Mouse (Mus musculus) midbrain, embryonic 15.5 days (tissue): ENCODE measurements around the gene Snx9. TPM values are rescaled to one million over a fixed set of nuclear protein-coding genes. Genes with fewer than 3 reads are reported as not detected.

ENCODE experiments used
- ATAC-seq: fragments of 200-750 bp; cut with Nextera tagmentation; replicated peaks from 2 replicates; pipeline ENCODE4 v1.8.0; 2017; ENCODE audit warnings: moderate TSS enrichment
- H3K27ac ChIP-seq: fragments of 300-500 bp; sonication (generic); 2 replicates; pipeline ENCODE4 v1.5.1; 2015; ENCODE audit warnings: mild to moderate bottlenecking, inconsistent platforms
- H3K27me3 ChIP-seq: fragments of 300-500 bp; sonication (generic); replicated peaks from 2 replicates; pipeline ENCODE4 v1.6.1; 2015; ENCODE audit warnings: inconsistent platforms
- H3K36me3 ChIP-seq: fragments of 300-500 bp; sonication (generic); replicated peaks from 2 replicates; pipeline ENCODE4 v1.6.1; 2015; ENCODE audit warnings: inconsistent platforms
- H3K4me1 ChIP-seq: fragments of 300-500 bp; sonication (generic); 2 replicates; pipeline ENCODE4 v1.6.1; 2015; ENCODE audit warnings: inconsistent platforms
- H3K4me2 ChIP-seq: fragments of 300-500 bp; sonication (generic); 2 replicates; pipeline ENCODE4 v1.6.1; 2015; ENCODE audit warnings: inconsistent platforms, mild to moderate bottlenecking, moderate library complexity
- H3K4me3 ChIP-seq: fragments of 300-500 bp; sonication (generic); 2 replicates; pipeline ENCODE4 v1.5.1; 2015; ENCODE audit warnings: mild to moderate bottlenecking, inconsistent platforms
- H3K9ac ChIP-seq: fragments of 300-500 bp; sonication (generic); 2 replicates; pipeline ENCODE4 v1.6.1; 2015; ENCODE audit warnings: mild to moderate bottlenecking, inconsistent platforms
- H3K9me3 ChIP-seq: fragments of 300-500 bp; sonication (generic); 2 replicates; pipeline ENCODE4 v1.6.1; 2016; ENCODE audit warnings: inconsistent platforms
- WGBS: fragments of 180-500 bp; shearing (Covaris S2); methylation state at CpG from one replicate; pipeline ENCODE4 v1.1.7; 2015; ENCODE audit warnings: mixed read lengths; 5-methylcytosine and 5-hydroxymethylcytosine counted together
- polyA plus RNA-seq: library from polyadenylated mRNA; unstranded; fragments of >200 nt; fragmentation: Nextera tagmentation; extraction: Ambion mirVana; gene quantifications from 2 replicates; pipeline ENCODE4 v1.2.1, GENCODE M21; 2015

Gene Snx9
- polyA plus RNA-seq, 1 experiment from 2014 or later = 6.9 TPM

- WGBS = 78% methylated on average over 1 of the region's 1 CpGs
- Histone ChIP-seq H3K27me3 (peaks cover 29% of the 10 kb centered on the region), H3K9ac (no peak overlapping the region), H3K4me3 (no peak overlapping the region), H3K4me2 (no peak overlapping the region), H3K4me1 (peaks cover 11% of the 10 kb centered on the region; the same call in 1 of the 2 replicates), H3K27ac (no peak overlapping the region), H3K36me3 (no peaks in the 10 kb centered on the region), H3K9me3 (no peaks in the 10 kb centered on the region)
- ATAC-seq = no peak
Measured at GRCm38 (mm10) chr17:5943053-5943452, 101.9 kb downstream of the Snx9 start.

- Histone ChIP-seq H3K4me2 (no peak overlapping the region), H3K36me3 (no peaks in the 10 kb centered on the region), H3K4me1 (no peaks in the 10 kb centered on the region), H3K27me3 (peaks cover 10% of the 10 kb centered on the region), H3K9ac (no peak overlapping the region), H3K9me3 (no peaks in the 10 kb centered on the region), H3K4me3 (no peak overlapping the region), H3K27ac (no peak overlapping the region)
- WGBS = 80% methylated on average over 3 of the region's 3 CpGs
- ATAC-seq = no peak
Measured at GRCm38 (mm10) chr17:5947039-5947438, 105.9 kb downstream of the Snx9 start.

- Histone ChIP-seq H3K36me3 (no peaks in the 10 kb centered on the region), H3K4me1 (no peaks in the 10 kb centered on the region), H3K27ac (no peak overlapping the region), H3K9ac (no peak overlapping the region), H3K27me3 (no peaks in the 10 kb centered on the region), H3K9me3 (no peaks in the 10 kb centered on the region), H3K4me3 (no peak overlapping the region), H3K4me2 (no peak overlapping the region)
- no peak for ATAC-seq
- WGBS = 85% methylated on average over 4 of the region's 4 CpGs
Measured at GRCm38 (mm10) chr17:5952455-5952854, 111.3 kb downstream of the Snx9 start.

- no peaks in the 10 kb centered on the region for H3K9me3 ChIP-seq
- H3K4me2 ChIP-seq = no peak overlapping the region
- no peak for ATAC-seq
- H3K36me3 ChIP-seq = no peaks in the 10 kb centered on the region
- no peak overlapping the region for H3K27ac ChIP-seq
- H3K27me3 ChIP-seq = no peaks in the 10 kb centered on the region
- no peak overlapping the region for H3K4me3 ChIP-seq
- 92% methylated on average over 2 of the region's 2 CpGs for WGBS
- H3K9ac ChIP-seq = no peak overlapping the region
- H3K4me1 ChIP-seq = no peaks in the 10 kb centered on the region
Measured at GRCm38 (mm10) chr17:5956350-5957000, 115.3 kb downstream of the Snx9 start.

GRCm38 (mm10) chr17:5957097-5957496 is 116.0 kb downstream of the Snx9 start:
- no peaks in the 10 kb centered on the region for H3K9me3 ChIP-seq
- no peak overlapping the region for H3K4me2 ChIP-seq
- WGBS = 58% methylated on average over 3 of the region's 3 CpGs
- no peaks in the 10 kb centered on the region for H3K36me3 ChIP-seq
- no peaks in the 10 kb centered on the region for H3K4me1 ChIP-seq
- H3K27me3 ChIP-seq = no peaks in the 10 kb centered on the region
- H3K9ac ChIP-seq = no peak overlapping the region
- H3K27ac ChIP-seq = no peak overlapping the region
- no peak for ATAC-seq
- no peak overlapping the region for H3K4me3 ChIP-seq

- WGBS = 86% methylated on average over 5 of the region's 5 CpGs
- ATAC-seq = no peak
- no peak overlapping the region for H3K9ac ChIP-seq
- no peak overlapping the region for H3K4me2 ChIP-seq
- H3K36me3 ChIP-seq = no peaks in the 10 kb centered on the region
- H3K4me1 ChIP-seq = no peaks in the 10 kb centered on the region
- H3K27me3 ChIP-seq = no peaks in the 10 kb centered on the region
- no peaks in the 10 kb centered on the region for H3K9me3 ChIP-seq
- H3K4me3 ChIP-seq = no peak overlapping the region
- no peak overlapping the region for H3K27ac ChIP-seq
Measured at GRCm38 (mm10) chr17:5958229-5958628, 117.1 kb downstream of the Snx9 start.

- no peak for ATAC-seq
- Histone ChIP-seq H3K36me3 (no peaks in the 10 kb centered on the region), H3K9me3 (no peaks in the 10 kb centered on the region), H3K4me3 (no peak overlapping the region), H3K4me1 (no peaks in the 10 kb centered on the region), H3K27me3 (no peaks in the 10 kb centered on the region), H3K9ac (no peak overlapping the region), H3K4me2 (no peak overlapping the region), H3K27ac (no peak overlapping the region)
- whole genome bisulfite sequencing = 86% methylated on average over 10 of the region's 10 CpGs
Measured at GRCm38 (mm10) chr17:5958636-5959035, 117.5 kb downstream of the Snx9 start.

GRCm38 (mm10) chr17:5959096-5959495 is 118.0 kb downstream of the Snx9 start:
- no peaks in the 10 kb centered on the region for H3K4me1 ChIP-seq
- H3K4me2 ChIP-seq = no peak overlapping the region
- no peak overlapping the region for H3K9ac ChIP-seq
- no peaks in the 10 kb centered on the region for H3K9me3 ChIP-seq
- H3K4me3 ChIP-seq = no peak overlapping the region
- H3K27me3 ChIP-seq = no peaks in the 10 kb centered on the region
- WGBS = 76% methylated on average over 7 of the region's 7 CpGs
- no peak for ATAC-seq
- H3K36me3 ChIP-seq = no peaks in the 10 kb centered on the region
- H3K27ac ChIP-seq = no peak overlapping the region

GRCm38 (mm10) chr17:5959802-5960201 is 118.7 kb downstream of the Snx9 start:
- Histone ChIP-seq H3K36me3 (no peaks in the 10 kb centered on the region), H3K4me3 (no peak overlapping the region), H3K9me3 (no peaks in the 10 kb centered on the region), H3K9ac (no peak overlapping the region), H3K27me3 (no peaks in the 10 kb centered on the region), H3K4me2 (no peak overlapping the region), H3K4me1 (no peaks in the 10 kb centered on the region), H3K27ac (no peak overlapping the region)
- WGBS = 64% methylated on average over 9 of the region's 9 CpGs
- ATAC-seq = no peak

- no peaks in the 10 kb centered on the region for H3K36me3 ChIP-seq
- H3K4me2 ChIP-seq = no peak overlapping the region
- no peaks in the 10 kb centered on the region for H3K9me3 ChIP-seq
- no peaks in the 10 kb centered on the region for H3K27me3 ChIP-seq
- 94% methylated on average over 8 of the region's 8 CpGs for WGBS
- no peak for ATAC-seq
- H3K9ac ChIP-seq = no peak overlapping the region
- no peak overlapping the region for H3K27ac ChIP-seq
- H3K4me3 ChIP-seq = no peak overlapping the region
- H3K4me1 ChIP-seq = no peaks in the 10 kb centered on the region
Measured at GRCm38 (mm10) chr17:5963766-5964165, 122.6 kb downstream of the Snx9 start.

- ATAC-seq = no peak
- WGBS = 69% methylated on average over 9 of the region's 9 CpGs
- no peak overlapping the region for H3K9ac ChIP-seq
- H3K4me3 ChIP-seq = no peak overlapping the region
- H3K4me2 ChIP-seq = no peak overlapping the region
- H3K27ac ChIP-seq = no peak overlapping the region
- no peaks in the 10 kb centered on the region for H3K4me1 ChIP-seq
- no peaks in the 10 kb centered on the region for H3K9me3 ChIP-seq
- no peaks in the 10 kb centered on the region for H3K27me3 ChIP-seq
- H3K36me3 ChIP-seq = no peaks in the 10 kb centered on the region
Measured at GRCm38 (mm10) chr17:5965084-5965781, 124.1 kb downstream of the Snx9 start.

- no peak for ATAC-seq
- H3K9me3 ChIP-seq = no peaks in the 10 kb centered on the region
- no peak overlapping the region for H3K9ac ChIP-seq
- no peak overlapping the region for H3K27ac ChIP-seq
- H3K27me3 ChIP-seq = no peaks in the 10 kb centered on the region
- WGBS = 73% methylated on average over 5 of the region's 5 CpGs
- H3K4me1 ChIP-seq = no peaks in the 10 kb centered on the region
- H3K36me3 ChIP-seq = no peaks in the 10 kb centered on the region
- no peak overlapping the region for H3K4me3 ChIP-seq
- H3K4me2 ChIP-seq = no peak overlapping the region
Measured at GRCm38 (mm10) chr17:5966706-5967105, 125.6 kb downstream of the Snx9 start.

GRCm38 (mm10) chr17:5968562-5968961 is 127.4 kb downstream of the Snx9 start:
- no peaks in the 10 kb centered on the region for H3K27me3 ChIP-seq
- H3K9ac ChIP-seq = no peak overlapping the region
- ATAC-seq = no peak
- H3K4me3 ChIP-seq = no peak overlapping the region
- 77% methylated on average over 6 of the region's 6 CpGs for WGBS
- H3K4me2 ChIP-seq = no peak overlapping the region
- no peak overlapping the region for H3K27ac ChIP-seq
- no peaks in the 10 kb centered on the region for H3K4me1 ChIP-seq
- no peaks in the 10 kb centered on the region for H3K9me3 ChIP-seq
- no peaks in the 10 kb centered on the region for H3K36me3 ChIP-seq
